Mouse (Mus musculus) thymus, postnatal 4 days (tissue): ENCODE results near the gene Alpk1.

Source experiments
- DNase-seq: peaks from one replicate; pipeline ENCODE4 v3.0.0; 2021

Gene Alpk1

DNA sequence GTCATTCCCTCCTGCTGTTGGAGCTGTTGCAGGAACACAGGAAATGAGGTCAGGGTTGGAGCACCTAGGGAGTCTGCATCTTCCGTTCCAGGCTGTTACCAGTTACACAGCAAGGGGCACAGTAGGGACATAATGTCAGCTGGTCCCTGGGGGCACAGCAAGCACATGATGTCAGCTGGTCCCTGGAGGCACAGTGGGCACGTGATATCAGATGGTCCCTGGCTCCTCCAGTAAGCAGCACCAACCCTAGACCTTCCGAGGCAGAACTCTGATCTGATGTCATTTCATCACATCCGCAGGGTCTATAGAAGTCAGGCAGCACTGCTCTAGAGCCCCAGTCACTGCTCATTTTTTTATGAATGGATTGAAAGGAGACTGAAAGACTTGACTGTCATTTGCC is 89.1 kb downstream of the Alpk1 start:
- no peak for DNase-seq

DNA sequence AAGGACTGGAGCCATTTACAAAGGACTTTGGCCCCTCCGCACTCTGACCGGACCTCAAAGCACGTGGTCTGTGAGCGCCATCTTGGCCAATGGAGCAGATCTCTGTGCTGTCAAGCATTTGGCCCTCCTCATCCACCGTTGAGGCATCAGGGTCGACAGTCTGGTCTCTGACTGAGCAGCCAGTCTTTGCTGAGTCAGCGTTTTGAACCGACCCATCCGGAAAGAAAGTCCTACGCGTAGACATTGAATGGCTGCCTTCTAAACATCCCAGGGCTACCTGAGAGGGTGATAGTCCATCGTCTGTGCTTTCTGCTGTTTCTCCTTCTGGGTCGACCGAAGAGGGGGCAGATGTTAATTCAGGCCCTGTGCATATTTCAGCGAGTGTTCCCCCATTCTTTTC is 100.6 kb downstream of the Alpk1 start:
- DNase-seq, result no peak

DNA sequence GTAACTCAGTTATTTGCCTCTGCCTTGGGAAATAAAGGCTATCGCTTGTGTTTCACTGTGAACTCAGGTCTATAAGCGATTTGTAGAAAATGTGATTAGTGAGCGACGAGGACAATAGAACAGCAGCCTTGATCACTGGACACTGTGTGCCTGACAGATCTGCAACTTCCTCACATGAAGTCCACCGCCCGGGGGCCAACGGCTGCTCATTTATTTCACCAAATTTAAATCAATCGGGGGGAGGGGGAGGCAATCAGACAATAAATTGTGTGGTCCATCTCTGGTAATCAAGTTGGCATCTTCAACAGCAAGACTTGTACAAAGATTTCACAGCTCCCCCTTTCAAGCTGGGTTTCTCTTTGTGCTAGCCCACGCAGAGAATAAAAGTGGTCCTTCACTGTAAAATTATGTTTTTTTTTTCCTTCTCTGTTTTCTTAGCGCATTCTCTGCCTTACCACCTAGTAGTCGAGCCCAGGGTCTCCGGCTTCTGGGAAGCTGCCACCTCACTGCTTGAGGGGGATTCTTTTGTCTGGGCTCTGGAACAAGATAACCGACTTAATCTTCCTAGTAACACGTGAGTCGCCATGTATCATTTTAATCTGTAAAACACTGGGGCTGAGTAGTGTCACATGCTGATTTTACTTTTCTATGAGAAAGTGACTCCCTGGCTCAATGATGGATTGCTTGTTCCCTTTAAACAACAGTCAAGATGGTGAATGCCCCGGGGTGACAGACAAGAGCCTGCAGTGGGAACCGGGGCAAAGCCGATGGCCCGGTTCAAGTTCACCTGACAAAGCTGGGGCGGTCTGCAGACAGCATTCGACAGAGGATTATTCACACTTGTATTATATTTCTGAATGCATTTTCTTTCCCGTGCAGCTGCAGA is 118.4 kb downstream of the Alpk1 start:
- no peak for DNase-seq

DNA sequence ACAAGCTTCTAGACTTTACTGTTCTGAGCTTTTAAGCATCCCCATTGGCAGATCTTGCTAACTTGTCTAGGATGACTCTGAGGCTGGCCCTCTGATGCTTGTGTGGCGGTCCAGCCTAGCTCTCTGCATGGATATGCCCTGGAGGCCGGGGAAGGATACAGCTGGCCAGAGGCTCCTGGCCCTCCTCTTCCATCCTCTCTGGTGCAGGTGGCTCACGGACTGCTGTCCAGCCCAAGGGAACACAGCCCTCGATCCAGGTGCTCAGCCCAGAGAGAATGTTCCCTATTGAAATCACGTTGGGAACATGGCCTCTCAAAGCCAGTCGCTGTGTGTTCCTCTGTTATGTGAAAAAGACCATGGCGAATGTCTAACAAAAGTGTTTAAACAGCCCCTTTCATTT is 119.6 kb downstream of the Alpk1 start:
- DNase-seq, result no peak

DNA sequence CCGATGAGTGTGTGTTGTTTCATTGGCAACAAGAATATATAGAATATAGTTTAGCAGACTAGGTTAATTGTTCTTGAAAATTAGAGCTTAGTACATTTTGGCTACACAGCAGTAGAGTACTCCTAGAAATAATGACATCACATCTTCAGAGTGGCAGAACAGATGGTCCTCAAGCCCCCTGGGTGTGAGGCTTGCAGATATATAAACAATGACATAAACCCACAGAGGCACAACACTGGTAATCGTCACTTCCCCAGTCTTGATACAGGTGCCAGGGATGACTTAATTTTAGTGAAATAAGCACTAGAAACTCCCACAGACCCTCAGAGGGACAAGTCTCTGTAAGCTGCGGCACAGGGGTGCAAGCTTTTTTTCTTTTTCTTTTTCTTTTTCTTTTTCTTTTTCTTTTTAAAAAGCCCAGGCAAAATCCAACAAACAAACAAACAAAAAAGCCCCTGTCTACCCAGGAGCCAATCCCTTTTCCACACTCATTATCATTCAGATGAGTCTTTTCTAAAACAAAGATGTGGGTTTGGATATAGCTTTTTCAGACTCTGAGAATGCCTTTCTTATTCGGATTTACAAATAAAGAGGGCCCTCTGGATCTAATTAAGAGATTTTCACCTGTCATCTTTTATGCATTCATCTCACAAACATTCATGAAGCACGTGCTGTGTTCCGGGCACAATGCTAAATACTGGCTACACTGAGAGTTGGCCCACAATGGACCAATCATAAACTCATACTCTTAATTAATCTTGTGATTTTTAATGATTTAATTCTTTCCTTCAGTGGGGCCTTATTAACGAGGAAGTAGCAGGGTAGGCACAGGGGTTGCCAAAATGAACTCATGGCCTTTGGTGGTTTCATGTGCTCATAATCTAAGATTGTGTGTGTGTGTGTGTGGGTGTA is 128.3 kb downstream of the Alpk1 start:
- no peak for DNase-seq

DNA sequence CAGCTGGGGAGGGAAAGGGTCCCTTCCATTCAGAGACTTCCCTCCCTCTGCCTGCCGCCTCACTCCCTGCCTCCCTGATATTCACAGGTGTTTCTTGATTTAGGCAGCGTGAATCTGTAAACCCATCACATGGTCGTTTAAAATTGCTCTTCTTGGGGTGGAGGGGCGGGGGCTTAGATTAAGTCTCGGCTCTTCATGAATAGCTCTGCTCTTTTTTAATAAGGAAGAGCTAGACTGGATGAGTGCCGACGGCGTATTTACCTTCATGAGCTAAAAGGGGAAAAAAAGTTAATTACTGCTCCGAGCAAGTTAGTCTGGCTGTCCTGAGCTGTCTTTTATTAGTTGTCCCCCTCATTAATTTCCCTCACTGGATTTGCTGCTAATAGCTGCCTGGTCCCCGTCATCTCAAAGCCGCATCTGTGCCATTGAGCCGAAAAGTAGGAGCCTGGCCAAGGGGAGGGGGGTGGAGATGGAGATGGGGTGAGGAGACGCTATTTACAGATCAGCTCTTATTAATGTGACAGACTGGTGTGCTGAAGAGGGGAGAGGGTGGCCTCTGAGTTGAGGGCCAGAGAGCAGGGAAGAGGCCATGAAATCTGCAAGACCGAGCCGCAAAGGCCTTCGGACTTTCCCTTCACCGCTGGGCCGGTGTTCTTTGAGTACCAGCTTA is 134.0 kb downstream of the Alpk1 start:
- DNase-seq, result no peak

DNA sequence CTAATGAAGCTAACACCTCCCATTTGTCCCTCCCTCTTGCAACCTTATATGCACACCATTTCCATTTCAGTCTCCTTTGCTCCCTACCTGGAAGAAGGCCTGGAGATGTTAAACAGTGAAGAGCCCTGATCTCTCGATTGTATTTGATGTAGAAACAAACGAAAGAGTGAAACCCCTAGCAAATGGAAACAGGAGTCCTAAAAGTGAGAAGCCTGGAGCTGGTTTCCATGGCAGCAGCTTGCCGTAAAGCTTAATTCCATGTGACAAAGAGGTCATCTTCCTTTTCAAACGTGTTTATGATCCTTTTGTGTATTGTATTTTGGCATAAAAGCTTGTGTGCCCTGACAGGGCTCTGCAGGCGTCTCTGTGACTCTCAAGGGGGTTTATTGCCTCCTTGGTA is 138.1 kb downstream of the Alpk1 start:
- no peak for DNase-seq

DNA sequence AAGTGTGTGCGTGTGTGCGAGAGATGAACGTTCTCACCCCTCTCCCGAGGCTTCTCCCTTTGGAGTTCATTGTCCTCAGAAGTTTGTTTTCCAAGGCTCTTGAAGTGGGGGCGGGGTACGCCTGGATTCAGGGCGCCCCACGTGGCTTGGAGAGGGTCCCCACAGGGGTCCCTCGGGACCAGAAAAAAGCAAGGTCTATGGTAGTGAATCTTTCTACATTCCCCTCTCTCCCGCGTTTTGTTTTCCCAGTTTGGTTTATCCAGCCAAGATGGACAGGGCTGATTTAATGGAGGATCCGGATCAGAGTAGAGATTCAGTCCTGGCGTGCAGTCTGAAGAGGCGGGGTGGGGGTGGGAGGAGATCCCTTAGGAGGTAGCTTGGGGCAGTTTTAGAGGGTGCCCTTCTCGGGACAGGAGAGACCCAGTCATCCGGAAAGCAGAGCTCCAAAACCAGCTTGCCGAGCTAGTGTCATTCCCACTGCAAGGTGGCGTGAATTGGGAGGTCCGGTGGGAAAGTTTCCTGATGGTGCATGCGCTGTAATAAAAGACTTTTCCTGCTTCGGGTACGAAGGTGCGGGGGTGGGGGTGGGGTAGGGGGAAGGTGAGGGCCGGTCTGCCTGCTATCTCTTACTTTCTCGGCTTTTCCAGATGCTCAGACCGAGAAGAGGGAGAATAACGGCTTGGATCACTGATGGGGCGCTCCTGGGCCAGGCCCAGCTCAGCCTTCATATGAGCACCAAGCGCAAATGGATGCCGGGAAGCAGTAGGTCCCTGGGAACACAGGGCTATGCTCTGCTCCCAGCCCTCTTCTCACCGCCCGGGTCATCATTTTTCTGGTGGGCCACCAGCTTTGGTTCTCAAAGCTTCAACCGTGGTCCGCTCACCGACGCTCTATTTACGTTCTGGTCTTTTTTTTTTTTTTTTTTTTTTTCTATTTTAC is 139.3 kb downstream of the Alpk1 start:
- no peak for DNase-seq

DNA sequence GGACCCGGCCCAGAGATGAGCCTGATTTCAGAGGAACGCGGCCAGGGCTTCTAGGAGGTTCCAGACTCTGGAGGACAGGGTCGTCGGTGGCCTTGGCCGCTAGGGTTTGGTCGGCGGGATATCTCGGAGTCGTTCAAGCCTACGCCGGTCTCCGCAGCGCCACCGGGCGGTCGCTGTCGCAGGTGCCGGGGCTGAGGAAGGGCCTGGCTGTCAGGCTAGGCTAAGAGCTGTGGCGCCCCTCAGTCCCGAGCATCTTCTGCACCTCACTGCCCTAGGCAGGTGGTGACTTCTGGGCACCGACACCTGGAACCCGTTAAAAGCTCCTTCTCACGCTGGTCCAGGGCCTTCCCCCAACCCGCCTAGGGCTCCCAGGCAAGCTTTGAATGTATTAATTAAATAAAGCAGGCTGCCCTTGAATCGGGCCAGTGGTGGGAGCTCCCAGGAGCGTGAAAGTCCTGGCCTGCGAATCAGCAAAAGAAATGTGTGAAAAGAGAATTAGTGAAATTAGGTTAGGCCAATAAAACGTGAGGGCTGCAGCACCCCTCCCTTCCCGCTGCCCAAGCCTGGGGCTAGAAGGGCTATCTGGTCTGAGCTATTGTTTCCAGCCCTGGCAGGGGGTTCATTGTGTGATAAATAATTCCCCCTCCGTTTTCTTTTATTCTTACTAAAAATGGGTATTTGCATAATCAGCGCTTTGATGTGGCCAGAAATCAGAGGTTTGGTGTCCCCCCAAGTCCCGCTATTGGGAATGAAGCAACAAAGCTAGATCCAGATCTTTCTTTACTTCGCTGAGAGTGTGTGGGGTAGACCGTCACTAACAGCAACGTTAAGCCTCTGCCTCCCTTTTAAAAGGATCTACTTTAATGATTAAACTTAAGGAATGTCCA is 140.2 kb downstream of the Alpk1 start:
- DNase-seq, result peak; percentile 83

DNA sequence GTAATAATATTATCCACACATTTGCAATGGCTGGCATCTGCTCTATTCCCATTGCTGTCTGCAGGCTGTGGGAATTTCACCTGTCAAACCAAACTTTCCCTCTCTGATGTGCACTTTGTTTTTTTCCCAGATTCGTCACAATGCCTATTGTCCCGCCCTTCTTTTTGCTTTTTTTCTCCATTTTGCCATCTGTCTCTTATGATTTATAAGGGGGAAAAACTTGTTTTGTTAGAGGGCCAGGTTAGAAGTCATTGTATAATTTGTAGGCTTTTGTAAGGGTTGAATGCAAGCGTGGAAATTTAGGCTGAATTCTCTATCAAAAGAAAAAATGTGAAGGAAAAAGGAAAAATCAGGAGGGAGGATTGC is 145.4 kb downstream of the Alpk1 start:
- DNase-seq, result no peak

DNA sequence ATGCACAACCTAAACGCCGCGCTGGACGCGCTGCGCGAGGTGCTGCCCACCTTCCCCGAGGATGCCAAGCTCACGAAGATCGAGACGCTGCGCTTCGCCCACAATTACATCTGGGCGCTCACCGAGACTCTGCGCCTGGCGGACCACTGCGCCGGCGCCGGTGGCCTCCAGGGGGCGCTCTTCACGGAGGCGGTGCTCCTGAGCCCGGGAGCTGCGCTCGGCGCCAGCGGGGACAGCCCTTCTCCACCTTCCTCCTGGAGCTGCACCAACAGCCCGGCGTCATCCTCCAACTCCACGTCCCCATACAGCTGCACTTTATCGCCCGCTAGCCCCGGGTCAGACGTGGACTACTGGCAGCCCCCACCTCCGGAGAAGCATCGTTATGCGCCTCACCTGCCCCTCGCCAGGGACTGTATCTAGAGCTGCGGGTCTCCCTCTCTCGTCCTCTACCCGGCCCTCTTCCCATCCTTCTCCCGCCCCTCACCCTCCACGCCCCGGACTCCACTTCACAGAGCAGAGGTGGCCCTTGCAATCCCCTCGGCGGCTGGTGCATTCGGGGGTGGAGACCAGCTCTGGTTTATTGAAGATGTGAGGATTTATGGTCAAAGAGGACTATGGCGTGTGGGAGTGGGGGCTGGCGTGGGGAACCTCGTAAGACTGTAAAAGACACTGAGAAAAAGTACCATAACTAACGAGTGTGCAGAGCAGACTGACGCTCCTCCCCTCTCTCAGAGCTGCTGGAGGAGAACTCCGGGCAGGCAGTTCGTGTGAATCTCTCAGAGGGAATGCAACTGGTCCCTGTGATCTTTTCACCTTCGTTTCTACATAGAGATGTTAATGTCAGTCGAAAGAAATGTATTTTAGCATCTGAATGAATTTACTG is 146.0 kb downstream of the Alpk1 start:
- DNase-seq, result peak; percentile 91

DNA sequence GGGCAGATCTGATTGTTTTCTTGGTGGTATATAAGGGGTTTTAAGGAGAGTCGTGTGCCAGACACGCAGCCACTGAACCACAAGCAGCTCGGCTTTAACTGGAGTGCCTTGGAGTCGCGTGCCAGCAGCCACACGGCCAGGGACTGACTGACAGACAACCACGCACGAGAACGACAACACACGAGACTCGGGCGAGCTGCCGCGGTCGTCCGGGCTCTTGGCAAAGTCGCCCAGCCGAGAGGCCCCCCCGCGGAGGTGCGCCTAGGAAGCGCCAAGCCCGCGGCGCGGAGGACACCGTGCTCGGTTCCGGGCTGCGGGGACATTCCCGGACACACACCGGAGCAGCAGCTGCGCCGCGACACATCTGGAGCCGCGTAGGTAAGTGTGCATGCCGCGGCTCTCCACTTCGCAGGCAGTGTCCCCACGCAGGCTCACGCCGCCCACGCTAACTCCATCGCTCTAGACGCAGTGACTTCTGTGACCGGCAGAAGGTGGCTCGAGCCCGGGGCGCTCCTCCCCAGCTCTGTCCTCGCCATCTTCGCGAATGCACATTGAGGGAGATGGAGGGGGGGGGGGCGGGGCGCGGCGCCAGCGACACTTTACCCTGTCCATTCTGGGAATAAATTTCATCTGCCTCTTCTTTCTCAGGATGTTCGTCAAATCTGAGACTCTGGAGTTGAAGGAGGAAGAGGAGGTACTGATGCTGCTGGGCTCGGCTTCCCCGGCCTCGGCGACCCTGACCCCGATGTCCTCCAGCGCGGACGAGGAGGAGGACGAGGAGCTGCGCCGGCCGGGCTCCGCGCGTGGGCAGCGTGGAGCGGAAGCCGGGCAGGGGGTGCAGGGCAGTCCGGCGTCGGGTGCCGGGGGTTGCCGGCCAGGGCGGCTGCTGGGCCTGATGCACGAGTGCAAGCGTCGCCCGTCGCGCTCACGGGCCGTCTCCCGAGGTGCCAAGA is 147.0 kb downstream of the Alpk1 start, which contains the start of gene Neurog2:
Neurog2 (plus strand) TSS at position 56 of the 953 bp plus-strand sequence.
- peak; percentile 42 for DNase-seq

DNA sequence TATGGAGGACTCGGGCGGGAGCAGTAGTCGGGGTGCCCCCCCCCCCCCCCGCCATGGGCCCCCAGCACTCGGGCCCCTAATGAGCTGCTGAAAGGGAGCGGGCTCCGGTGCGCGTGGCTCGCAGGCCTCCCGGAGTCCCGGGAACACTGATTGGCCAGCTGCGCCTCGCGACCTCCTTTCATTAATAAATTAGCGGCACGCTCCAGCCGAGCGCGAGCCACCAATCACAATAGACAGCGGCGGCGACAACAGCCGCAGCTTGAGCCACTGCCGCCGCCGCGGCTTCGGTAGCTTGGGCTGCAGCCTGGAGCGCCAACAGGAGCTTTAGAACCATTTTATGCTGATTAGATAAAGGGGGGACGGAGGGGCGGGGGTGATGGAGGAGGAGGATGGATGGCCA is 147.8 kb downstream of the Alpk1 start:
- no peak for DNase-seq

DNA sequence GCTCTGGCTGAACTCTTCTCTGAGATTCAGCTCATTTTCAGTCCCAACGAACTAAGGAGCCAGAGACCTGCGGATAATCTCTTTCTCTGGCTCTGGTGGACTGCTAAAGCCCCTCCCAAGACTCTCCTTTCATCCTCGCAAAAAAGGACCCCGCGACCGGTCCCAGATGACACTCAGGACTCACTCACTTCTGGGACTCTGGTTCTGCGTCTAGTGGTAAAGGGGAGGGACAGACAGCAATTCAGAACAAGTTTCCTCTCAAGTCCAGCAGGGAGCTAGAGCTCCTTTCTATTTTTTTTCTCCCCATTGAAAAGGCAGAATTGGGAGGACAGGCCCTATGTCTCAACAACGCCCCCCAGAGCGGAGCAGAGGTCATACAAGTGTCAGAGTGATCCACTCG is 148.7 kb downstream of the Alpk1 start:
- no peak for DNase-seq

DNA sequence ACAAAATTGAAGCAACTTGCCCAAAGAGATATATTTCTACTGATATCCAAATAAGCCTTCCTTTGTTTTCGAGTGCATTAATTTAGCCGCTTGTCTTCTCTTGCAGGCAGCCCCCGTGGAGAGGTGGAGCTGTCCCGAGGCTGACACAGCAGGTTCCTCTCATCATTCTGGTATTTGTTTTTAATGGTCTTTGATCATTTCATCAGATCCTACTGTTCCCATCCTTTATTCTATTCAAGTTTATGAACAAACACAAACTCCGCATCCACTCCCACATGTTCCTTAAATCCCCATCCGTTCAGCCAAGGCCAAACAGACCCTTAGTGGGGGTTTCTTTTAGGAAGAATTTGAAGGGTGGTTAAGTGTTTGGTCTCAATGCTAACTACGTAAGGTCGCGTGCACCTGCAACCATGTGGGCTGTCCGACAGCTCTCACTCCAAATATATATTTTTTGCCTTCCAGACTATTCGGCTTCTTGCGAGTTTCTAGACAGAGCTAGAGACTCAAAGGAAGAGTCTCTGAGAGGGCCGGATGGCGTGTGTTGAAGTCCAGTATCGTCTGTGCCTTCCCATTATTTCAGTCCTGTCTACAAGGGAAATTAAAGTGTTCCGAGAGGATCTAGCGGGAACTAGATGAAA is 149.5 kb downstream of the Alpk1 start:
- no peak for DNase-seq

DNA sequence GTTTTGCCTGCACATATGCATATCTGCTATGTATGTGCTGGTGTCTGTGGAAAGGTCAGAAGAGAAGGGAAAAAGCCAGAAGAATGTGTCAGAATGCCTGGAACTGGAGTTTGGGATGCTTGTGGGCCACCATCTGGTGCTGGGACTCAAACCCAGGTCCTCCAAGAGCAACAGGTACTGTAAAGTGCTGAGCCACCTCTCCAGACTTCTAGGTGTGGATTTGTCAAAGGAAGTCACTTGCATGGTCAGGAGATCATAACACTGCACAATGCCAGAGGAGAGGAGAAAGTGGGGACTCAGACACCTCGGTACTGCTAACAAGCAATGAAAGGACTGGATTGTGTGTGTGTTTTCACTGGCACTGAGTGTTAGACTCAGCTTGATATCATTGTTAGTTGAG is 150.1 kb downstream of the Alpk1 start:
- no peak for DNase-seq

DNA sequence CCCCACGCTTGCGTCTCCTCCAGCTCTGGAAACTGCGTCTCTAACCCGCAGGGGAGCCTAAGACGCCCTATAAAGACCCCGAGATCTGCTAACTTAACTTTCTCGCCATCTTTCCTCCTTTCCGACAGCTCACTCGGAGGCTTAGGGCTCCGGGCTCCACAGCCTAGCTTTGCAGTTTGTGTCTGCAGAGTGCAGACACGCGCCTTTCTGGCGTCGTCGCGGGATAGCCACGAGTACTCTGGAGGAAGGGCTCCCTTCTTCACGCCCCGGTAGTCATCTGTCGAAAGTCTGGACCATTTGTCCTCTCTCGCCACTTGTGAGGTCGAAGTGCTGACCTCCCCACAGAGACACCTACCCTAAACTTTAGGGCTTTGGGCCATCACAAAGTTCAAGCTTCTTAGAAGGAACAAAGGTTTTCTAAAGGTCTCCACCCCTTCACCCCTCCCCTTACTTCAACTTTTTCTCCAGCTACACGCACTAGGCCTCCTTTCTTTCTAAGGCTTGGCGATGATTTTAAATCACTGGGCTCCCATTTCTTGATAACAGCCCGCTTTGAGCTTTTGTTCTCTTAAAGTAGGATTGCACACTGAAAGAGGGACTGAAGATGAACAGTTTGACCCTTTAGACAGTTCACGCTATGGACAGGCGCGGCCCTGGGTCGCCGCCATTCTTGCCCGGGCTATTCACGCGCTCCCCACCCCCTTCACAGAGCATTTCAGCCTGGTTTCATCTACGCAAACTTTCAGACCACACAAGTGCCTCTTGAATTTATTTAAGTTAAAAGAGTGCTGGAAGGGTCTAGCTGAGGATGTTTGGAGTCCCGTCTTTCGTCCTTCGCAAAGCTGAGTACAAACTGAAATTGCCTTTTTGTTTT is 151.8 kb downstream of the Alpk1 start:
- peak; percentile 19 for DNase-seq
